Mouse (Mus musculus): ENCODE data around the gene Tmem246. TPM values are rescaled to one million over a fixed set of nuclear protein-coding genes. Genes with fewer than 3 reads are reported as not detected.

Gene Tmem246
- total and polyA plus RNA-seq, 3 experiments: 2.9 to 11.1 TPM; not detected in 1

- Histone ChIP-seq H3K9ac (ENCODE audit: control insufficient read depth, low read depth, low read length, poor library complexity, severe bottlenecking) (no peak overlapping the region), H3K27me3 (ENCODE audit: control insufficient read depth in 1 of 2, insufficient read depth in 2 of 2, low read length in 2 of 2) (no peaks in the 10 kb centered on the region), H3K27ac (ENCODE audit: control insufficient read depth, low read depth, low read length) (no peak overlapping the region), H3K9me3 (replicated peaks; ENCODE audit: insufficient read depth, low read length) (no peaks in the 10 kb centered on the region), H3K4me3 (ENCODE audit: control insufficient read depth in 1 of 2, insufficient read depth in 1 of 2, low read depth in 2 of 2, low read length in 2 of 2) (no peak overlapping the region), H3K4me1 (ENCODE audit: control insufficient read depth in 1 of 2, insufficient read depth in 2 of 2, low read length in 2 of 2) (peaks cover 2 to 3% of the 10 kb centered on the region in 2 experiments; a peak in 2 of 4 replicates), H3K36me3 (ENCODE audit: control insufficient read depth in 1 of 2, insufficient read depth in 2 of 2, low read length in 2 of 2) (peaks cover 2 to 6% of the 10 kb centered on the region in 2 experiments; a peak in 3 of 4 replicates), H3K79me2 (ENCODE audit: control insufficient read depth, insufficient read depth, low read length, poor library complexity) (peaks cover 9% of the 10 kb centered on the region)
- DNase-seq (ENCODE audit: low read depth, low spot score): no peak
- TF ChIP-seq MEF2A (IDR thresholded peaks at IDR 0.05; ENCODE audit: extremely low read depth, insufficient replicate concordance, low read depth, low read length, poor library complexity, severe bottlenecking): no peak
- TF ChIP-seq TAL1 (IDR thresholded peaks at IDR 0.05; ENCODE audit: low read length): no peak
- TF ChIP-seq KAT2A (conservative IDR thresholded peaks at IDR 0.05; ENCODE audit: low read depth, low read length): no peak
- no peak for TF ChIP-seq MAX (IDR thresholded peaks at IDR 0.05; ENCODE audit: low read length)
- no peak for TF ChIP-seq JUND (IDR thresholded peaks at IDR 0.05; ENCODE audit: low read depth, low read length)
- no peak for TF ChIP-seq ELF1 (IDR thresholded peaks at IDR 0.05; ENCODE audit: low read depth, low read length)
- no peak for TF ChIP-seq POLR2AphosphoS2 (IDR thresholded peaks at IDR 0.05; ENCODE audit: low read length)
- TF ChIP-seq CHD1 (IDR thresholded peaks at IDR 0.05; ENCODE audit: low read depth, low read length): no peak
- TF ChIP-seq EP300 (IDR thresholded peaks at IDR 0.05; ENCODE audit: low read depth in 1 of 2, low read length in 2 of 2): no peak
- TF ChIP-seq SIN3A (IDR thresholded peaks at IDR 0.05; ENCODE audit: low read length): no peak
- no peak for TF ChIP-seq UBTF (IDR thresholded peaks at IDR 0.05; ENCODE audit: borderline replicate concordance, insufficient read depth, low read depth, low read length)
Observed at GRCm38 (mm10) chr4:49628941-49629340, 31.3 kb upstream of the Tmem246 start.

- Histone ChIP-seq H3K9me3 (replicated peaks; ENCODE audit: insufficient read depth, low read length) (no peaks in the 10 kb centered on the region), H3K27ac (ENCODE audit: control insufficient read depth, low read depth, low read length) (no peak overlapping the region), H3K4me1 (ENCODE audit: control insufficient read depth in 1 of 2, insufficient read depth in 2 of 2, low read length in 2 of 2) (no peaks in the 10 kb centered on the region), H3K79me2 (ENCODE audit: control insufficient read depth, insufficient read depth, low read length, poor library complexity) (peaks cover under 1% of the 10 kb centered on the region; the same call in 1 of the 2 replicates), H3K4me3 (ENCODE audit: control insufficient read depth in 1 of 2, insufficient read depth in 1 of 2, low read depth in 2 of 2, low read length in 2 of 2) (no peak overlapping the region), H3K27me3 (ENCODE audit: control insufficient read depth in 1 of 2, insufficient read depth in 2 of 2, low read length in 2 of 2) (no peaks in the 10 kb centered on the region), H3K36me3 (ENCODE audit: control insufficient read depth in 1 of 2, insufficient read depth in 2 of 2, low read length in 2 of 2) (0 out of 4 replicates have a peak, but pooled peaks cover 0 to 2% of the 10 kb centered on the region in 2 experiments), H3K9ac (ENCODE audit: control insufficient read depth, low read depth, low read length, poor library complexity, severe bottlenecking) (no peak overlapping the region)
- DNase-seq (ENCODE audit: low read depth, low spot score): peak; percentile 78
- no peak for TF ChIP-seq MXI1 (IDR thresholded peaks at IDR 0.05; ENCODE audit: low read depth, low read length)
- TF ChIP-seq NRF1 (IDR thresholded peaks at IDR 0.05; ENCODE audit: insufficient read depth, low read depth, low read length, poor library complexity, severe bottlenecking): no peak
- TF ChIP-seq POLR2AphosphoS5 (IDR thresholded peaks at IDR 0.05; ENCODE audit: borderline replicate concordance, low read depth, low read length): no peak
- no peak for TF ChIP-seq HCFC1 (IDR thresholded peaks at IDR 0.05; ENCODE audit: low read depth, low read length)
- no peak for TF ChIP-seq ZNF384 (IDR thresholded peaks at IDR 0.05; ENCODE audit: low read depth, low read length)
- TF ChIP-seq RAD21 (IDR thresholded peaks at IDR 0.05; ENCODE audit: low read depth, low read length): peak; percentile 81
- no peak for TF ChIP-seq KAT2A (conservative IDR thresholded peaks at IDR 0.05; ENCODE audit: low read depth, low read length)
- TF ChIP-seq EP300 (IDR thresholded peaks at IDR 0.05; ENCODE audit: low read depth in 1 of 2, low read length in 2 of 2): no peak
- TF ChIP-seq MAFK (IDR thresholded peaks at IDR 0.05; ENCODE audit: borderline replicate concordance, low read depth, low read length): no peak
- TF ChIP-seq MAX (IDR thresholded peaks at IDR 0.05; ENCODE audit: low read length): no peak
- TF ChIP-seq POLR2AphosphoS2 (IDR thresholded peaks at IDR 0.05; ENCODE audit: low read length): no peak
- TF ChIP-seq ELF1 (IDR thresholded peaks at IDR 0.05; ENCODE audit: low read depth, low read length): no peak
- no peak for TF ChIP-seq MYC (IDR thresholded peaks at IDR 0.05; ENCODE audit: low read depth, low read length)
- TF ChIP-seq NELFE (IDR thresholded peaks at IDR 0.05; ENCODE audit: low read depth, low read length): no peak
- no peak for TF ChIP-seq BHLHE40 (IDR thresholded peaks at IDR 0.05; ENCODE audit: borderline replicate concordance, low read depth, low read length)
- peak; percentile 45 to 73 (median 47) for TF ChIP-seq CTCF (IDR thresholded peaks at IDR 0.05 in 2 of 3, conservative IDR thresholded peaks at IDR 0.05 in 1 of 3; ENCODE audit: control insufficient read depth in 1 of 3, insufficient read depth in 1 of 3, low read depth in 2 of 3, low read length in 3 of 3, poor library complexity in 1 of 3, severe bottlenecking in 1 of 3)
- TF ChIP-seq SIN3A (IDR thresholded peaks at IDR 0.05; ENCODE audit: low read length): no peak
- TF ChIP-seq UBTF (IDR thresholded peaks at IDR 0.05; ENCODE audit: borderline replicate concordance, insufficient read depth, low read depth, low read length): no peak
- TF ChIP-seq MAZ (IDR thresholded peaks at IDR 0.05; ENCODE audit: low read depth, low read length): no peak
- no peak for TF ChIP-seq ZKSCAN1 (IDR thresholded peaks at IDR 0.05; ENCODE audit: low read depth, low read length)
- no peak for TF ChIP-seq CHD2 (IDR thresholded peaks at IDR 0.05; ENCODE audit: low read length)
- TF ChIP-seq MYB (IDR thresholded peaks at IDR 0.05; ENCODE audit: low read depth, low read length): no peak
- TF ChIP-seq USF1 (IDR thresholded peaks at IDR 0.05; ENCODE audit: low read depth, low read length): no peak
- TF ChIP-seq ZMIZ1 (IDR thresholded peaks at IDR 0.05; ENCODE audit: low read depth, low read length): no peak
- TF ChIP-seq ETS1 (IDR thresholded peaks at IDR 0.05; ENCODE audit: low read depth, low read length): no peak
- TF ChIP-seq RCOR1 (IDR thresholded peaks at IDR 0.05; ENCODE audit: low read depth, low read length): no peak
Observed at GRCm38 (mm10) chr4:49626973-49627372, 29.3 kb upstream of the Tmem246 start.

All from MEL (cell line).